Mouse (Mus musculus) neural tube, embryonic 15.5 days (tissue): ENCODE measurements around the gene Hs3st3a1. TPM values are rescaled to one million over a fixed set of nuclear protein-coding genes. Genes with fewer than 3 reads are reported as not detected.

Experiments
- ATAC-seq: fragments of 200-750 bp; cut with Nextera tagmentation; 2 replicates; pipeline ENCODE4 v1.8.0; 2017; ENCODE audit warnings: mild to moderate bottlenecking, moderate TSS enrichment, moderate library complexity; ENCODE audit not compliant: low FRiP score
- H3K27ac ChIP-seq: fragments of 300-500 bp; sonication (generic); replicated peaks from 2 replicates; pipeline ENCODE4 v1.5.1; 2015; ENCODE audit warnings: mild to moderate bottlenecking, inconsistent platforms
- H3K27me3 ChIP-seq: fragments of 300-500 bp; sonication (generic); replicated peaks from 2 replicates; pipeline ENCODE4 v1.6.1; 2015; ENCODE audit warnings: inconsistent platforms
- H3K36me3 ChIP-seq: fragments of 300-500 bp; sonication (generic); 2 replicates; pipeline ENCODE4 v1.6.1; 2015; ENCODE audit warnings: inconsistent platforms
- H3K4me1 ChIP-seq: fragments of 300-500 bp; sonication (generic); 2 replicates; pipeline ENCODE4 v1.6.1; 2015; ENCODE audit warnings: inconsistent platforms
- H3K4me2 ChIP-seq: fragments of 300-500 bp; sonication (generic); 2 replicates; pipeline ENCODE4 v1.6.1; 2015; ENCODE audit warnings: inconsistent platforms, mild to moderate bottlenecking, moderate library complexity
- H3K4me3 ChIP-seq: fragments of 300-500 bp; sonication (generic); replicated peaks from 2 replicates; pipeline ENCODE4 v1.5.1; 2015; ENCODE audit warnings: mild to moderate bottlenecking, inconsistent platforms
- H3K9ac ChIP-seq: fragments of 300-500 bp; sonication (generic); replicated peaks from 2 replicates; pipeline ENCODE4 v1.6.1; 2015; ENCODE audit warnings: mild to moderate bottlenecking, inconsistent platforms
- H3K9me3 ChIP-seq: fragments of 300-500 bp; sonication (generic); replicated peaks from 2 replicates; pipeline ENCODE4 v1.6.1; 2016; ENCODE audit warnings: inconsistent platforms
- WGBS: fragments of 180-500 bp; shearing (Covaris S2); methylation state at CpG from one replicate; pipeline ENCODE4 v1.1.7; 2015; ENCODE audit warnings: mixed read lengths; 5-methylcytosine and 5-hydroxymethylcytosine counted together
- polyA plus RNA-seq: library from polyadenylated mRNA; unstranded; fragments of >200 nt; fragmentation: Nextera tagmentation; extraction: Ambion mirVana; gene quantifications from 2 replicates; pipeline ENCODE4 v1.2.1, GENCODE M21; 2015

Gene Hs3st3a1
- polyA plus RNA-seq, 1 experiment from 2014 or later = 1.3 TPM

DNA sequence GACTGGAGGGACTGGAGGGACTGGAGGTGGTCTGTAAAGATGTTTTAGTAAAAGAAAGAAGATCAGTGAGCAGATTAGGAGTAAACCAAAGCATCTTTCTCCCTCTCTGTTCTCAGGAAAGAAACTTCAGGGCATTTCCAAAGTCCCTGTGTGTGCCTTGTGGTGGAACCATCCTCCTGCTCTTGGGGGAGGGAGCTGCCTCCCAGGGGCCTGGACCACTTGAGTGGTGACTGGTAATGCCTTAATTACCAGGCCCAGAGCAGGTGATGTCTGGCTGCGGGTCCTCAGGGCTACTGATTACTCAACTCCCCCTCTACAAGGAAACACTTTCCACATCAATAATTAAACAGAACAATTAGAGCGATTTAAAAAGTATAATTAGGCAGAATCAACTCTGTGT lies 59.3 kb downstream of the Hs3st3a1 start:
- Histone ChIP-seq H3K27ac (no peak overlapping the region), H3K4me3 (no peak overlapping the region), H3K4me1 (peaks cover 11% of the 10 kb centered on the region), H3K36me3 (no peaks in the 10 kb centered on the region), H3K9ac (no peak overlapping the region), H3K4me2 (no peak overlapping the region), H3K9me3 (no peaks in the 10 kb centered on the region), H3K27me3 (no peaks in the 10 kb centered on the region; the same call in 1 of the 2 replicates)
- 29% methylated on average over 2 of the region's 2 CpGs for WGBS
- no peak for ATAC-seq

DNA sequence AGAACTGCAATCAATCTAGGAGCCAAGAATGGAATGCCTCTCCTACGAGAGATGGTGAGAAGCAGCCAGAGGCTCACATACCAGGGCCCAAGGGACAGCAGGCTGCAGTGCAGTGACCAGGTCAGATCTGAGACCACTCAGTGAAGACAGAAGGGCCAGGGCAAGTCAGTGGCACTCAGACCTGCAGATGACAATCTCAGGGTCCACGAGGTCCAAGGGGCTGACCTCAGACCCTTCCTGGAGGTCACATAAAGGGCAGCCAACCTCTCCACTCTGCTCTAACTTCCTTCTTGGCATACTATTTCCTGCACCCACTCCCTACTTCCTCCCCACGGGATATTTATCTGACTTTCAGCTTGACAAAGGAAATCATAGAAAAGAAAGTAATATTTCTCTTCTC lies 60.8 kb downstream of the Hs3st3a1 start:
- Histone ChIP-seq H3K27ac (no peak overlapping the region), H3K4me1 (peaks cover 6% of the 10 kb centered on the region), H3K36me3 (no peaks in the 10 kb centered on the region), H3K27me3 (no peaks in the 10 kb centered on the region; the same call in 1 of the 2 replicates), H3K4me3 (no peak overlapping the region), H3K9ac (no peak overlapping the region), H3K4me2 (no peak overlapping the region), H3K9me3 (no peaks in the 10 kb centered on the region)
- no peak for ATAC-seq
- WGBS = 27% methylated on average over 3 of the region's 3 CpGs

DNA sequence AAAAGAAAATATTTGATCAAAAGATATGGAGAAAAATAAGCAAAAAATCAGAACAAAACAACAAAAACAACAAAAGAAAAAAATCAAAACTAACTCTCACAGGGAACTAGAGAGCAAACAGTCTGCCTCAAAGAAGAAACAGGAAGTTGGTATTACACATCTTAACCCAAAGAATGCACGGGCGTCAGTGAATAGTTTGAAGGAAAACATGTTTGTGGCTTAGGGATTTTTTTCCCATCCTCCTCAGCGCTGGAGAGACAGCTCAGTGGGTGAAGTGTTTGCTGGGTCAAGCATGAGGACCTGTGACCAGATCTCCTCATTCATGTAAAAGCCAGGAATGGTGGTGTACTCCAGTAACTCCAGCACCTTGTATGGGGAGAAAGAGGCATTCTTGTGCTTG lies 61.5 kb downstream of the Hs3st3a1 start:
- 79% methylated on average over 3 of the region's 3 CpGs for WGBS
- Histone ChIP-seq H3K36me3 (no peaks in the 10 kb centered on the region), H3K4me3 (no peak overlapping the region), H3K9ac (no peak overlapping the region), H3K4me2 (no peak overlapping the region), H3K27ac (no peak overlapping the region), H3K9me3 (no peaks in the 10 kb centered on the region), H3K4me1 (peaks cover 6% of the 10 kb centered on the region), H3K27me3 (no peaks in the 10 kb centered on the region; the same call in 1 of the 2 replicates)
- ATAC-seq = no peak

DNA sequence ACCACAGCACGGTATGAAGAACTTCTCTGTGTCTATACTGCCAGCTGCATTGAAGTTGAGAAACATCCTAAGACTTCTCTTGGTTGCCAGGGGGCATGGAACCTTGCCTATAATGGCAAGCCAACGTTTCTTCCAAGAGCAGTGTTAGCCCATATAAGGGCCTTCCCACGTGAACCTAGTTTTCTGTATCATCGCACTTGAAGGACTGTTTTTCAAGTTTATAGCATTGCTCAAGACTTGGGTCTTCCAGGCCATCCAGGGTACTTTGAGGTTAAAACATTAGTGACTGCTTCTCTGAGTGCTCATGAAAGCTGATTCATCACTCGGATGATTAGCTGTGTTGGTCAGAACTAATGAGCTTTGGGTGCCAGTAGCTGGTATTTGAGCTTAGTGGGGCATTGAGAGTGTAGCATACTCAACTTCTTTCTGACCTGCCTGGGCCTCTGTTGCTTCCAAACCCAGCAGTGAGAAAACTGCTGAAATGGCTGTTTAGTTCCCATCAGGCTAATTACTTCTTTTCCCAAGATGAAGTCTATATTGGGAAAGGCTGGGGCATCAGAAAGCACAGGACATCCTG lies 65.5 kb downstream of the Hs3st3a1 start:
- no peak for ATAC-seq
- H3K4me1 ChIP-seq = no peaks in the 10 kb centered on the region

DNA sequence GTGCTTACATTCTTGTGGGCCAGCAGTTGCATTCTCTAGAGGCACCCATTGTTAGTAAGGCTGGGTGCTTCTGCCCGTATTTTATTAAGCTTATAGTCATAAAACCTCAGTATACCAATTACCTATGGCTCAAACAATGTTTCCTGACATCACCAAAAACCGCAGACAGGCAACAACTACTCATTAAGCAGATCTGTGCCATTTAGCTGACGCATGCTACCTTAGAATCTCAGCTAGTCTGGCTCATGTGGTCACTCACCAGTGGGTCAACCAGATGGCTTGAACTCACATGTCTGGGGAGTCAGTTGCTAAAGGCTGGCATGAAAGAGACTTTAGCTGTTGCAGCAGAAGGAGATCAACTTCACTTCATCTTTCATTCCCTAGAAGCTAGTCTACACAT lies 67.9 kb downstream of the Hs3st3a1 start:
- H3K27ac ChIP-seq = no peak overlapping the region
- H3K27me3 ChIP-seq = no peaks in the 10 kb centered on the region
- H3K9ac ChIP-seq = no peak overlapping the region
- H3K4me2 ChIP-seq = no peak overlapping the region
- H3K36me3 ChIP-seq = no peaks in the 10 kb centered on the region
- H3K9me3 ChIP-seq = 0 out of 2 replicates have a peak, but pooled peaks cover 8% of the 10 kb centered on the region
- 83% methylated on average over 3 of the region's 3 CpGs for WGBS
- no peaks in the 10 kb centered on the region for H3K4me1 ChIP-seq
- no peak for ATAC-seq
- no peak overlapping the region for H3K4me3 ChIP-seq

More for the DNA sequence above, 65.5 kb downstream of the Hs3st3a1 start:
- Histone ChIP-seq H3K27ac (no peak overlapping the region), H3K4me2 (no peak overlapping the region), H3K9ac (no peak overlapping the region), H3K36me3 (no peaks in the 10 kb centered on the region), H3K9me3 (0 out of 2 replicates have a peak, but pooled peaks cover 8% of the 10 kb centered on the region), H3K27me3 (no peaks in the 10 kb centered on the region), H3K4me3 (no peak overlapping the region)
- 81% methylated on average over 5 of the region's 5 CpGs for WGBS

DNA sequence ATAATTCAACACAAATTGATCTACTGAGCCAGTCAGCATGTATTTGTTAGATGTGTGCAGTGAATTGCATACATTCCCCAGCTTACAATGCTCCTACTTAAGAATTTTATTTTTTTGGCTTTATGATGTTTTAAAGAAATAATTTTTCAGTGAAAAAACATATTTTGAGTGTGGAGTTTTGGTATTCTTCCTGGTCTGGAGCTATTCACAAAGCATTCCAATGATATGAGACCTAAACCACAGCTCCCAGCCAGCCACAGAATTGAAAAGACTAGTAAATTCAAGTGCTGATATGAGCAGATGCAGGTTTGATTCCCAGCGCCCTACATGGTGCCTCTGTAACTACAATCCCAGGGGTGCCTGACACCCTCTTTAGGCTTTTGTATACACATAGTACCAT lies 70.8 kb downstream of the Hs3st3a1 start:
- WGBS = 94% methylated on average over 1 of the region's 1 CpGs
- no peaks in the 10 kb centered on the region for H3K36me3 ChIP-seq
- H3K4me3 ChIP-seq = no peak overlapping the region
- H3K9me3 ChIP-seq = 0 out of 2 replicates have a peak, but pooled peaks cover 8% of the 10 kb centered on the region
- ATAC-seq = no peak
- H3K9ac ChIP-seq = no peak overlapping the region
- H3K4me1 ChIP-seq = no peaks in the 10 kb centered on the region
- H3K4me2 ChIP-seq = no peak overlapping the region
- H3K27ac ChIP-seq = no peak overlapping the region
- H3K27me3 ChIP-seq = no peaks in the 10 kb centered on the region; the same call in 1 of the 2 replicates

DNA sequence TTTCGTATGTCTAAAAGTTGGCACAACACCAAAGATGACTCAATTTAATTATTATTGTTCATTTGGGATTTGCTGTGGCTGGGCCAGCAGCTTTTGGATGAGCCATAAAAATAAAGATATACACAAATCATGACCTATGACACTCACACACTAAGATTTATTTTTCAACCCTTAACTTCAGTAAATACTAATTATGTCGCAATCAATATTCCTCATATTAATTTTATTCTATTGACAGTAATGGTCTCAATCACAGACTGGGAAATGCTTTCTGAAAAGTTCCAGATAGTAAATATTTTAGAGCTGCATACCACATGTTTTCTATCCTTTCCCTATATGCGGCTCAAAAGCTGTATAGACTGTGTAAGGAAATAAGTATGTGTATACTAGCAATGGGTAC lies 71.9 kb downstream of the Hs3st3a1 start:
- Histone ChIP-seq H3K27me3 (no peaks in the 10 kb centered on the region; the same call in 1 of the 2 replicates), H3K9ac (no peak overlapping the region), H3K4me1 (no peaks in the 10 kb centered on the region), H3K36me3 (no peaks in the 10 kb centered on the region), H3K4me2 (no peak overlapping the region), H3K9me3 (0 out of 2 replicates have a peak, but pooled peaks cover 8% of the 10 kb centered on the region), H3K4me3 (no peak overlapping the region), H3K27ac (no peak overlapping the region)
- 73% methylated on average over 3 of the region's 3 CpGs for WGBS
- no peak for ATAC-seq

DNA sequence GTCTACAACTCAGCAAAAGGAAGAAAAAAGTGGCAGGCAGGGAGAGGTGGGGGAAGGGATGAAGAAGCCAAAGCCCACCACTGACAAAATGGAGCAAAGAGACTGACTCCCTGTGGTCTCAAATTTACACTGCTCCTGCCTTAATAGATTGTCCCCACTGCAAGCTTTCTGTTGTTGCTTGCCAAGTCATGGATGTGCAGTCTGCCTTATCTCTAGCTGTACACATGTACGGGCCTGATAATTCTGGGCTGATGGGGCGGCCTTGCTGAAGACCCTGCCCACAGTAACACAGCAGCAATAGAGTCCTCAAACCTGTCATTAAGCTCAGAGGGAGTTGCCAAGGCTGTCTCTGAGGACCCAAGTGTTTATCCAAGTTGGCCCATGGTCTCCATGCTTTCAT lies 74.0 kb downstream of the Hs3st3a1 start:
- 86% methylated on average over 2 of the region's 2 CpGs for WGBS
- Histone ChIP-seq H3K27me3 (no peaks in the 10 kb centered on the region; the same call in 1 of the 2 replicates), H3K4me2 (no peak overlapping the region), H3K36me3 (no peaks in the 10 kb centered on the region), H3K4me3 (no peak overlapping the region), H3K27ac (no peak overlapping the region), H3K9me3 (no peaks in the 10 kb centered on the region), H3K4me1 (no peaks in the 10 kb centered on the region), H3K9ac (no peak overlapping the region)
- no peak for ATAC-seq

DNA sequence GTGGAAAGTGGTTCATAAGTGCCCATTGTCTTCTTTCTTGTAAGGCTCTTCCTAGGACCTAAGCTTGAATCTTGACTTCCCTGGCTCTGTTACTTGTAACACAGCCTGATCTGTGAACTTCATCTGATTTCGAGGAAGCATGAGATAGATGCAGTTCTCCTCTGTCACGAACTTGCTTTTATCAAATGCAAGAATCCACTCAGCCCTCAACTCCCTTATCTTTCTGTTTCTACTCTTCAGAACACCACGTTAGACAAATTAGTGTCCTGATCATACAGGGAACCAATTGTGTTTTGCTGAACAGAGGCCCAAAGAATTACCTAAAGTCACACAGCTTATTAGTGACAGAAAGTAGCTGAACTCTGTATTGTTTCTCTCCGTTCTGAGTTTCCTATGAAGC lies 77.2 kb downstream of the Hs3st3a1 start:
- Histone ChIP-seq H3K36me3 (no peaks in the 10 kb centered on the region), H3K4me2 (no peak overlapping the region), H3K9ac (no peak overlapping the region), H3K4me3 (no peak overlapping the region), H3K4me1 (no peaks in the 10 kb centered on the region), H3K27ac (no peak overlapping the region), H3K9me3 (no peaks in the 10 kb centered on the region), H3K27me3 (no peaks in the 10 kb centered on the region; the same call in 1 of the 2 replicates)
- ATAC-seq = no peak
- 92% methylated on average over 4 of the region's 4 CpGs for WGBS

DNA sequence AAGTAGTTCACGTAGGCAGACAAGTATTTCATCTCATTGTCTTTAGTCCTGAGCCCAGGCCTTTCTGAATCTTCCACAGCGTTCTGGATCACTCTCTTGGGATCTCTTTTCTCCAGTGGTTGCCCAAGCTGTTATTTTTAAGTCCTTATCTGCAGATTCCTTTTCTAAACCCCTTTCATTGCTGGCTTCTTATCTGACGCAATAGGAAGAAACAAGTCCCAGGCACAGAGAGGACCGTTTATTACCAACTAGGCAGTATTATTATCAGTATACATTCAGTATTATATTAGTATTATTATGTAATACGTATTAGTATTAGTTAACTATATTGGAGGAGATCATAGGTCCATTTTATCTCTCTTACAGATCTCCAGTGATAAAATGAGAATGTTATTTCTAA lies 78.3 kb downstream of the Hs3st3a1 start:
- no peak overlapping the region for H3K27ac ChIP-seq
- peaks cover 3% of the 10 kb centered on the region for H3K4me1 ChIP-seq
- H3K9me3 ChIP-seq = no peaks in the 10 kb centered on the region
- H3K4me2 ChIP-seq = no peak overlapping the region
- no peak overlapping the region for H3K4me3 ChIP-seq
- no peaks in the 10 kb centered on the region for H3K36me3 ChIP-seq
- ATAC-seq = no peak
- H3K27me3 ChIP-seq = no peaks in the 10 kb centered on the region; the same call in 1 of the 2 replicates
- WGBS = 88% methylated on average over 5 of the region's 5 CpGs
- H3K9ac ChIP-seq = no peak overlapping the region

DNA sequence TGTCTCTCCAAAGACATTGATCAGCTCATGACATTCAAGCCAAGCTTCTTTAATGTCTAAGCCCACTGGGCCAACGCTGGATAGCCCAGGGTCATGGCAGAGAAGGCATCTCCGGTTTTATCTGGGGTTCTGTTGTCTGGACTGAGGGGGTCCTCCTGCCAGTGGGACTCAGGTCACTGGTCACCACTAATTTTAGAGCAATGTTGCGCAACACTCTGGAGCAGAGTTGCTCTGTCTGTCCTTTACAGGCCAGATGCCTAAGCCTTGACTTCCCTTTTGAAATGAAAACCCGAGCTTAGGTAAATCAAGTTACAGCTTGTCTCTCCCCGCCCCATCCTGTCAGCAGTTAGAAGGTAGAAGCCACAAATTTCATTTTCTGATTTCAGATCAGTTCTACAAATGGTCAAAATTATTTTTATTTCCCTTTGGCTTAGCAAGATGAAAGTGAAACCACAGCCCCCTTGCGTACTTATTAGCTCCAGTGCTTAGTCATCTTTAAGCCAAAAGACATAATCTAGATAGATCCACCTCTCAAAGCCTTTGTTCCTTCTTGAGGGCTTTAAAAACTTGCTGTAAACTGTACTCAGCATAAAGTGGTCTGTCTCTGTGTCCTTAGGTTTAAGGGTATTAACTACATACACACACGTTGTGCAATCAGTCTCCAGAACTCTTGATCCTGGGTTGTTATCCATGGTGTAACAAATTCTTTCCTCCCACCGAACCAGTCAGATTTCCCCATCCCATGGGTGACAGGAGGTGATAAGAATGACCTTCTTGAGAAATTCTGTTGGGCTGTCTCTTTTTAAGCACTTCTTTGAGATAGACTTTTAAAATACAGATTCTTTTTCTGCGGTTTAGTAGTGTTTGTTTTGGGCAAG lies 81.8 kb downstream of the Hs3st3a1 start:
- no peak for ATAC-seq
- H3K36me3 ChIP-seq = no peaks in the 10 kb centered on the region
- H3K9ac ChIP-seq = no peak overlapping the region
- H3K27me3 ChIP-seq = peaks cover 7% of the 10 kb centered on the region
- peaks cover 13% of the 10 kb centered on the region for H3K4me1 ChIP-seq
- no peak overlapping the region for H3K4me2 ChIP-seq
- 91% methylated on average over 9 of the region's 9 CpGs for WGBS
- H3K9me3 ChIP-seq = no peaks in the 10 kb centered on the region
- H3K27ac ChIP-seq = no peak overlapping the region
- no peak overlapping the region for H3K4me3 ChIP-seq
